Mouse (Mus musculus): ENCODE measurements around the gene Zfp456.
A peak's percentile ranks its signal among the peaks of the same experiment; 100 is the strongest.
"Not testable (repeated sequence)": the region's sequence is repeated elsewhere in the genome, so short reads cannot be mapped to it uniquely, and the experiment has no call there.

Gene Zfp456

GRCm38 (mm10) chr13:67375050-67375911 lies at the start of gene Zfp456, which contains the start of gene Gm28041:
Zfp456 (minus strand) TSS chr13:67375810.
Gm28041 (minus strand) TSS chr13:67375733.
- DNase-seq = peak; percentile 85

- DNase-seq = not testable (repeated sequence)
These were observed 46.9 kb upstream of the Zfp456 start for GRCm38 (mm10) chr13:67422532-67422931.

- DNase-seq = peak; percentile 62
These were observed 45.7 kb upstream of the Zfp456 start, which contains the start of gene Zfp459 for GRCm38 (mm10) chr13:67421207-67421857. Zfp459 (minus strand) TSS chr13:67421418.

- DNase-seq = no peak
These were observed 45.1 kb upstream of the Zfp456 start for GRCm38 (mm10) chr13:67420558-67421206.

- DNase-seq = no peak
These were observed 41.2 kb upstream of the Zfp456 start for GRCm38 (mm10) chr13:67416811-67417210.

GRCm38 (mm10) chr13:67415759-67416158 lies 40.1 kb upstream of the Zfp456 start:
- no peak for DNase-seq

GRCm38 (mm10) chr13:67413634-67414033 lies 38.0 kb upstream of the Zfp456 start:
- DNase-seq = not testable (repeated sequence)

GRCm38 (mm10) chr13:67399183-67399903 lies 23.7 kb upstream of the Zfp456 start, which contains the start of gene Zfp429:
Zfp429 (minus strand) TSS chr13:67399819.
- DNase-seq = peak; percentile 84

- not testable (repeated sequence) for DNase-seq
These were observed 645 bp upstream of the Zfp456 start for GRCm38 (mm10) chr13:67376255-67376654.

- DNase-seq = peak; percentile 94
These were observed 15.4 kb downstream of the Zfp456 start, which contains the start of the genes Gm28044 and Zfp953 for GRCm38 (mm10) chr13:67360131-67360744. Gm28044 (minus strand) TSS chr13:67360536. Zfp953 (minus strand) TSS chr13:67360605.

GRCm38 (mm10) chr13:67351854-67352253 lies 23.8 kb downstream of the Zfp456 start:
- DNase-seq = no peak

GRCm38 (mm10) chr13:67343422-67343821 lies 32.2 kb downstream of the Zfp456 start:
- no peak for DNase-seq

- peak; percentile 0 for DNase-seq
These were observed 42.7 kb downstream of the Zfp456 start for GRCm38 (mm10) chr13:67332877-67333276.

- peak; percentile 92 for DNase-seq
These were observed 43.4 kb downstream of the Zfp456 start, which contains the start of gene Zfp595 for GRCm38 (mm10) chr13:67332019-67332724. Zfp595 (minus strand) TSS chr13:67332570.

All from kidney, postnatal 14 days (tissue).